Mouse (Mus musculus): Measurements from ENCODE around the gene Cdh13.

Gene Cdh13

GRCm38 (mm10) chr8:118381641-118382040, 98.1 kb downstream of the Cdh13 start:
- no peak for DNase-seq (ENCODE audit: low spot score)

- no peak for DNase-seq (ENCODE audit: low spot score)
Measured at GRCm38 (mm10) chr8:118384314-118384713, 100.8 kb downstream of the Cdh13 start.

- DNase-seq (ENCODE audit: low spot score) = no peak
Measured at GRCm38 (mm10) chr8:118389456-118389855, 105.9 kb downstream of the Cdh13 start.

- no peak for DNase-seq (ENCODE audit: low spot score)
Measured at GRCm38 (mm10) chr8:118393909-118394650, 110.5 kb downstream of the Cdh13 start.

GRCm38 (mm10) chr8:118395178-118395577, 111.6 kb downstream of the Cdh13 start:
- no peak for DNase-seq (ENCODE audit: low spot score)

GRCm38 (mm10) chr8:118404836-118405235, 121.3 kb downstream of the Cdh13 start:
- no peak for DNase-seq (ENCODE audit: low spot score)

- DNase-seq (ENCODE audit: low spot score) = no peak
Measured at GRCm38 (mm10) chr8:118407322-118407721, 123.8 kb downstream of the Cdh13 start.

- no peak for DNase-seq (ENCODE audit: low spot score)
Measured at GRCm38 (mm10) chr8:118409396-118409795, 125.9 kb downstream of the Cdh13 start.

- DNase-seq (ENCODE audit: low spot score) = no peak
Measured at GRCm38 (mm10) chr8:118410341-118410970, 126.9 kb downstream of the Cdh13 start.

- DNase-seq (ENCODE audit: low spot score) = no peak
Measured at GRCm38 (mm10) chr8:118415672-118416071, 132.1 kb downstream of the Cdh13 start.

- no peak for DNase-seq (ENCODE audit: low spot score)
Measured at GRCm38 (mm10) chr8:118416811-118417355, 133.3 kb downstream of the Cdh13 start.

- DNase-seq (ENCODE audit: low spot score) = no peak
Measured at GRCm38 (mm10) chr8:118422624-118423023, 139.1 kb downstream of the Cdh13 start.

GRCm38 (mm10) chr8:118428941-118429340, 145.4 kb downstream of the Cdh13 start:
- no peak for DNase-seq (ENCODE audit: low spot score)

GRCm38 (mm10) chr8:118431731-118432440, 148.4 kb downstream of the Cdh13 start:
- DNase-seq (ENCODE audit: low spot score) = no peak

GRCm38 (mm10) chr8:118433553-118434180, 150.1 kb downstream of the Cdh13 start:
- no peak for DNase-seq (ENCODE audit: low spot score)

- no peak for DNase-seq (ENCODE audit: low spot score)
Measured at GRCm38 (mm10) chr8:118436751-118437150, 153.2 kb downstream of the Cdh13 start.

- no peak for DNase-seq (ENCODE audit: low spot score)
Measured at GRCm38 (mm10) chr8:118437152-118437551, 153.6 kb downstream of the Cdh13 start.

GRCm38 (mm10) chr8:118437874-118438273, 154.3 kb downstream of the Cdh13 start:
- no peak for DNase-seq (ENCODE audit: low spot score)

GRCm38 (mm10) chr8:118439857-118440256, 156.3 kb downstream of the Cdh13 start:
- DNase-seq (ENCODE audit: low spot score) = no peak

GRCm38 (mm10) chr8:118443361-118443760, 159.8 kb downstream of the Cdh13 start:
- DNase-seq (ENCODE audit: low spot score) = no peak

- no peak for DNase-seq (ENCODE audit: low spot score)
Measured at GRCm38 (mm10) chr8:118444651-118445207, 161.2 kb downstream of the Cdh13 start.

- no peak for DNase-seq (ENCODE audit: low spot score)
Measured at GRCm38 (mm10) chr8:118446516-118446915, 163.0 kb downstream of the Cdh13 start.

Measured in T-cell, adult 2 months (primary cell).